Mouse (Mus musculus) olfactory bulb, adult 2 months (tissue): ENCODE data around the gene Tspan5. TPM values are rescaled to one million over a fixed set of nuclear protein-coding genes. Genes with fewer than 3 reads are reported as not detected.

Source experiments
- H3K27ac ChIP-seq: fragments of 200-500 bp; 2 replicates; pipeline ENCODE4 v1.5.1; 2012; ENCODE audit warnings: low read depth, low read length; ENCODE audit not compliant: insufficient read depth
- H3K4me1 ChIP-seq: fragments of 200-500 bp; 2 replicates; pipeline ENCODE4 v1.6.1; 2012; ENCODE audit warnings: low read length; ENCODE audit not compliant: control insufficient read depth, insufficient read depth
- H3K4me3 ChIP-seq: fragments of 200-500 bp; 2 replicates; pipeline ENCODE4 v1.5.1; 2012; ENCODE audit warnings: mild to moderate bottlenecking, low read depth, low read length, moderate library complexity; ENCODE audit not compliant: insufficient read depth
- CTCF ChIP-seq: fragments of 200-500 bp; IDR thresholded peaks from 2 replicates; pipeline ENCODE4 v1.5.1; 2012; ENCODE audit warnings: low read depth, mild to moderate bottlenecking, low read length, moderate library complexity; ENCODE audit not compliant: insufficient read depth
- POLR2A ChIP-seq: fragments of 200-500 bp; IDR thresholded peaks from 2 replicates; pipeline ENCODE4 v1.6.1; 2012; ENCODE audit warnings: mild to moderate bottlenecking, low read depth, low read length, moderate library complexity; ENCODE audit not compliant: insufficient read depth
- WGBS: fragments of 180-500 bp; shearing (Covaris S2); methylation state at CpG from one replicate; pipeline ENCODE4 v1.1.7; 2018; 5-methylcytosine and 5-hydroxymethylcytosine counted together
- polyA plus RNA-seq: library from polyadenylated mRNA; stranded (reverse); fragments of >200 nt; gene quantifications from 2 replicates; pipeline ENCODE4 v1.2.4, GENCODE M21; 2012; ENCODE audit warnings: low replicate concordance; ENCODE audit not compliant: missing spikeins, insufficient read depth, insufficient read length

Gene Tspan5
- polyA plus RNA-seq, 1 experiment: not detected

DNA sequence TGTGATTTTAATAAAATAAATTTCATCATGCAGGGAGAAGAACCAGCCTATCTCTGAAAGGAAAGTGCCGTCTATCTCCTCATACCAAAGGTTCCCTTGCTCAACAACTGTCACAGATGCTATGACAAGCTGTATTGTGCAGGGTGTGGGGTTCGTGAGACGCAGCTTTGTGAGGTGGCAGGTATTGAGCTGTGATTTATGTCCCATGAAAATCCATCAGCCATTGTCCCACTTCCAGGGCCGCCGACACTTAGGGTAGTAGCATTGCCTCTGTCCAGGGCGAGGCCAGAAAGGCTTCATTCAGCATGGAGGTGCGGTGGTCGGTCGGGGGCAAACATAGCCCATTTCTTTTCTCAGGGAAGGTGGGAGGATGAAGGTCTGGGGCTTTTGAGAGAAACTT is 81.9 kb downstream of the Tspan5 start:
- TF ChIP-seq POLR2A (no peak), CTCF (no peak)
- Histone ChIP-seq H3K4me1 (peaks cover 24% of the 10 kb centered on the region), H3K4me3 (no peak overlapping the region), H3K27ac (no peak overlapping the region)
- 84% methylated on average over 9 of the region's 9 CpGs for WGBS

DNA sequence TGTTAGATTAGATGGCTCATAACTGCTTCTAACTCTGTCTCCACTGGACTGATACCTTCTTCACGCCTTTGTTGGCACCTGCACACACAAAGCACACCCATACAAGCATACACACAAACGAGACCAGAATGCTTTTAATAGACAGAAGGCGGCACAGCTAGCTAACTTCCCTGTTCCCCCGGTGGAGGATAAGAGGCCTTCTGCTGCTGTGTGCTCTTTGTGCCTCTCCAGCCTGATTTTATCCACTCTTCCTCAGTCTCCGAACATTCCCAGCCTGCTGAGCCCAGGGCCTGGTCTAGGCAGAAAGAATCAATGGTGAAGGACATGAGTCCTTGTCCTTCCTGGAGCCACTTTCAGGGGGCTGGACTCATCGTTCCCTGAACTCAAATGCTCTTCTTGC is 83.3 kb downstream of the Tspan5 start:
- H3K4me1 ChIP-seq: peaks cover 24% of the 10 kb centered on the region
- H3K27ac ChIP-seq: no peak overlapping the region
- no peak for TF ChIP-seq CTCF
- TF ChIP-seq POLR2A: no peak
- H3K4me3 ChIP-seq: no peak overlapping the region
- 68% methylated on average over 6 of the region's 6 CpGs for WGBS

DNA sequence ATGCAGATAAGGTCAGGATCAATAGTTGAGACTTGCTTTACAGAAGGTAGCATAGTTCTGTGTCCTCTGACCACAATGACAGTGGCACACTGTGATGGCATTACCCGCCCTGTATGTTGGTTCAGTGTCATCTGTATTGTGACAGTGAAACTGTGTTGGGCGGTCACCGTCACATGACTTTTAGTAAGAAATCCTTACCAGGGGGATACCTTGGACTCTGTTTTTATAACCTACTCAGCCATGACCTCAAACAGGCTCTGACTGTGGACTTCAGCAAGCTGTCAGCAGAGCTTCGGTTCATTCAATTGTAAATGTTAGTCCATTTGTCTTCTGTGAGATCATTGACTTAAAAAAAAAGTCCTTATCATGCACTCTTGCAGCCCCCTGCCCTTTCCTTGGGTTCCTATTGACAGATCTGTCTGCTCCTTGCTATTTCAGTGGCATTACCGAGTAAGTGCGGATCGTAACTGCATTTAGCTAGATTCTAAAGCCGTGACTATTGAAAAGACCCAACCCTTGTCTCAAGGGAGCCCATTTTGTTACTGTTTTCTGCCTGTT is 84.3 kb downstream of the Tspan5 start:
- H3K27ac ChIP-seq: no peak overlapping the region
- TF ChIP-seq POLR2A: no peak
- TF ChIP-seq CTCF: no peak
- H3K4me1 ChIP-seq: peaks cover 24% of the 10 kb centered on the region
- no peak overlapping the region for H3K4me3 ChIP-seq
- WGBS: 88% methylated on average over 8 of the region's 8 CpGs

- TF ChIP-seq POLR2A (no peak), CTCF (no peak)
- Histone ChIP-seq H3K4me1 (peaks cover 12% of the 10 kb centered on the region), H3K4me3 (no peak overlapping the region), H3K27ac (no peak overlapping the region)
- WGBS: 59% methylated on average over 9 of the region's 9 CpGs
These were observed 91.0 kb downstream of the Tspan5 start for GRCm38 (mm10) chr3:138832827-138833517.

DNA sequence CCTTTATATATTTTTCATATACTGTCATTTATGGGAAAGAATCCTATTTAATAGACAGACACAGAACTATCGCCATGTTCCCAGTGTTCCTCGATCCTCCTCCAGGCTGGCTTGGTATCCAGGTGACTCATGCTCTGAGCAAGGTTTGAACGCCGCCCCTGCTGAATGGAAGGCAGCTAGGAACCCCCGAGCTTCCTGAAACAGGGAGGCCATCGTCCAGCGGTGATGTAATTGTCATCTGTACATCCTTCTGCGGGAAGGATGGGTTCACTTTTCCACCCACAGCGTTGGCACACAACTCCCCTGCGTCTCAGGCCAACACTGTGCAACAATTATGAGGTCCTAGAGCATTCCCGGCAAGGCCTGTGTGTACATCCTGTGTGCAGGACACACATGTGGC is 92.2 kb downstream of the Tspan5 start:
- H3K27ac ChIP-seq: no peak overlapping the region
- H3K4me1 ChIP-seq: peaks cover 12% of the 10 kb centered on the region
- TF ChIP-seq POLR2A: no peak
- no peak for TF ChIP-seq CTCF
- WGBS: 73% methylated on average over 11 of the region's 11 CpGs
- no peak overlapping the region for H3K4me3 ChIP-seq

DNA sequence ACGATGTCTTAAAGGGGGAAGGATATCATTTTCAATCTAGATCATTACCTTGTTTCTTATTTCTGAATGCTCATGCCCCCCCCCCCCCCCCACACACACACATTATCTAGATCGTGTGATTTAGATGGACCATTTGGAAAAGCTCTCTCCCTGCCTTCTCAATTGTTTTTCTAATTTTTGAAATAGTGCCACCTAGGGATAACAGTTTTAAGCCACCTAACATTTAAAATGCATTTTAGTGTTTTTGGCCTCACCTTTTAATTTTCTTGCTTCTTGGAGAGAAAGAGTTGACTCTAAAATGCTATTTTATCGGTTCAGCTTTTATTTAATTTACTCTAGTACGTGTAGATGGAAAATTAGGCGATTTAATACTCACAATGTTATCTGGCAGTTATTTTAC is 94.9 kb downstream of the Tspan5 start:
- WGBS: 60% methylated on average over 5 of the region's 5 CpGs
- TF ChIP-seq CTCF (no peak), POLR2A (no peak)
- Histone ChIP-seq H3K4me1 (peaks cover 13% of the 10 kb centered on the region), H3K27ac (no peak overlapping the region), H3K4me3 (no peak overlapping the region)

- TF ChIP-seq CTCF: no peak
- TF ChIP-seq POLR2A: no peak
- no peak overlapping the region for H3K4me3 ChIP-seq
- WGBS: 92% methylated on average over 6 of the region's 6 CpGs
- peaks cover 13% of the 10 kb centered on the region for H3K4me1 ChIP-seq
- H3K27ac ChIP-seq: no peak overlapping the region
These were observed 95.7 kb downstream of the Tspan5 start for GRCm38 (mm10) chr3:138837651-138838050.

DNA sequence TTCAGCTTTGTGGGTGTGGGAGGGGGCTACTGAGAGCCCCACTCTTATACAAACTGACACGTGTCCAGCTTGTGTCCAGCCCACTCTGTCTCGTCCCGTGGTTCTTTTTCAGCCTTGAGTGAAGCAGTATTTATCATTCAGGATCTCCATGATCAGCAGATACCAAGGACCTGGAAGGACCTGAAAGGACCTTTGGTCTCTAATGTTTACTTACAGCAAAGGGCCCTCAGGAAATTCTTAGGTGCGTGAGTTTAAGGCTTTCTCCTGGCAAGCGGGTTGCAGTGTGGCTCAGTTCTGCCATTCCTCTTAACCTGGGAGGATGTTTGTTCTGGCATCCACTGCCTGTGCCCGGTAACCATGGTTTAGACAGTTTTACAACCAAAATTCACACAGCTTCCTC is 97.7 kb downstream of the Tspan5 start:
- 86% methylated on average over 6 of the region's 6 CpGs for WGBS
- TF ChIP-seq POLR2A (no peak), CTCF (no peak)
- H3K4me1 ChIP-seq: peaks cover 13% of the 10 kb centered on the region
- H3K4me3 ChIP-seq: no peak overlapping the region
- no peak overlapping the region for H3K27ac ChIP-seq

- TF ChIP-seq POLR2A: no peak
- TF ChIP-seq CTCF: no peak
- no peak overlapping the region for H3K27ac ChIP-seq
- 46% methylated on average over 5 of the region's 5 CpGs for WGBS
- peaks cover 9% of the 10 kb centered on the region for H3K4me1 ChIP-seq
- no peak overlapping the region for H3K4me3 ChIP-seq
These were observed 99.3 kb downstream of the Tspan5 start for GRCm38 (mm10) chr3:138841288-138841687.

DNA sequence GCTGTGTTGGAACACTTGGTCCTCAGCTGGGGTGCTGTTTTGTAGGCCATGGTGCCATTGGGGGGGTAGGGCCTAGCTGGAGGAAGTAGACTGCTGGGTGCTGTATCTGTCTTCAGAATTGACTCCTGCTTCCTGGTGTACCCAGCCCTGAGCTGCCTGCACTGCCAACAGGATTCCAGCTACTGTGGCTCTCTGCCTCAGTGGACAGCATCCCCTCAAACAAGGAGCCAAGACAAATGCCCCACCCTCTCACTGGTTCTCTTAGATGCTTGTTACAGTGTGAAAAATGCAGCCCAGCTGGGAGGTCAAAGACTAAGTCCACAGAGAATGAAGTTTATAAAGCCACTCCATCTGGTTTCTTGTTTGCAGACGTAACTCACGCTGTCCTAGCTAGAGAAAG is 101.2 kb downstream of the Tspan5 start:
- 89% methylated on average over 2 of the region's 2 CpGs for WGBS
- TF ChIP-seq CTCF (no peak), POLR2A (no peak)
- no peak overlapping the region for H3K27ac ChIP-seq
- H3K4me1 ChIP-seq: peaks cover 6% of the 10 kb centered on the region
- H3K4me3 ChIP-seq: no peak overlapping the region
